Mouse (Mus musculus): ENCODE results near the gene St7. TPM values are rescaled to one million over a fixed set of nuclear protein-coding genes. Genes with fewer than 3 reads are reported as not detected.

St7 gene
- polyA plus RNA-seq, 1 experiment: 14.3 TPM

GRCm38 (mm10) chr6:17876670-17877179, 184.0 kb downstream of the St7 start:
- H3K4me3 ChIP-seq (ENCODE audit: insufficient read depth, low read depth, low read length): no peak overlapping the region
- no peaks in the 10 kb centered on the region for H3K4me1 ChIP-seq (ENCODE audit: control insufficient read depth, insufficient read depth, low read length)
- no peak overlapping the region for H3K27ac ChIP-seq (ENCODE audit: insufficient read depth, low read depth, low read length)
- DNase-seq: no peak
- H3K27me3 ChIP-seq (replicated peaks; ENCODE audit: control insufficient read depth, insufficient read depth, low read length): no peaks in the 10 kb centered on the region
- WGBS: 78% methylated on average over 7 of the region's 7 CpGs
- H3K36me3 ChIP-seq (ENCODE audit: control insufficient read depth, insufficient read depth, low read length): no peaks in the 10 kb centered on the region
- TF ChIP-seq POLR2A (IDR thresholded peaks at IDR 0.05; ENCODE audit: low read depth, low read length): no peak
- TF ChIP-seq CTCF (conservative IDR thresholded peaks at IDR 0.05; ENCODE audit: insufficient read depth, insufficient read length, low read depth, low read length): no peak

DNA sequence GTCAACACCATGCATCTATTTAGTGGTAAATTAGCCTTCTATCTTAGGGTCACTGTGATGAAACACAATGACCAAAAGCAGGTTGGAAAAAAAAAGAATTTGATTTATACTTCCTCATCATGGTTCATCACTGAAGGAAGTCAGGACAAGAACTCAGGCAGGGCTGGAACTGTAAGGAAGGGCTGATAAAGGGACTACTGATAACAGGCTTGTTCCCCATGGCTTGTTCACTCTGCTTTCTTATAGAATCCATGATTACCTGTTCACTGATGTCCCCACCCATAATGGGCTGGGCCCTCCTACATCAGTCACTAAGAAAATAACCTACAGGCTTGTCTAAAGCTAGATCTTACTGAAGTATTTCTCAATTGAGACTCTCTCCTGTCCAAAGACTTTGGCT, 190.2 kb downstream of the St7 start:
- H3K4me3 ChIP-seq (ENCODE audit: insufficient read depth, low read depth, low read length): no peak overlapping the region
- TF ChIP-seq CTCF (conservative IDR thresholded peaks at IDR 0.05; ENCODE audit: insufficient read depth, insufficient read length, low read depth, low read length) (no peak), POLR2A (IDR thresholded peaks at IDR 0.05; ENCODE audit: low read depth, low read length) (no peak)
- H3K27me3 ChIP-seq (replicated peaks; ENCODE audit: control insufficient read depth, insufficient read depth, low read length): no peaks in the 10 kb centered on the region
- no peak for DNase-seq
- peaks cover 2% of the 10 kb centered on the region; the same call in 1 of the 2 replicates for H3K36me3 ChIP-seq (ENCODE audit: control insufficient read depth, insufficient read depth, low read length)
- no peaks in the 10 kb centered on the region for H3K4me1 ChIP-seq (ENCODE audit: control insufficient read depth, insufficient read depth, low read length)
- no peak overlapping the region for H3K27ac ChIP-seq (ENCODE audit: insufficient read depth, low read depth, low read length)

- whole genome bisulfite sequencing: 94% methylated on average over 6 of the region's 6 CpGs
- TF ChIP-seq POLR2A (IDR thresholded peaks at IDR 0.05; ENCODE audit: low read depth, low read length) (no peak), CTCF (conservative IDR thresholded peaks at IDR 0.05; ENCODE audit: insufficient read depth, insufficient read length, low read depth, low read length) (no peak)
- Histone ChIP-seq H3K36me3 (ENCODE audit: control insufficient read depth, insufficient read depth, low read length) (peaks cover 2% of the 10 kb centered on the region; the same call in 1 of the 2 replicates), H3K4me1 (ENCODE audit: control insufficient read depth, insufficient read depth, low read length) (no peaks in the 10 kb centered on the region), H3K27me3 (replicated peaks; ENCODE audit: control insufficient read depth, insufficient read depth, low read length) (no peaks in the 10 kb centered on the region), H3K27ac (ENCODE audit: insufficient read depth, low read depth, low read length) (no peak overlapping the region), H3K4me3 (ENCODE audit: insufficient read depth, low read depth, low read length) (no peak overlapping the region)
- no peak for DNase-seq
These were observed 195.0 kb downstream of the St7 start for GRCm38 (mm10) chr6:17887765-17888164.

GRCm38 (mm10) chr6:17895562-17895961, 202.8 kb downstream of the St7 start:
- no peak for TF ChIP-seq CTCF (conservative IDR thresholded peaks at IDR 0.05; ENCODE audit: insufficient read depth, insufficient read length, low read depth, low read length)
- no peak for TF ChIP-seq POLR2A (IDR thresholded peaks at IDR 0.05; ENCODE audit: low read depth, low read length)
- no peak for DNase-seq
- Histone ChIP-seq H3K36me3 (ENCODE audit: control insufficient read depth, insufficient read depth, low read length) (no peaks in the 10 kb centered on the region), H3K27me3 (replicated peaks; ENCODE audit: control insufficient read depth, insufficient read depth, low read length) (no peaks in the 10 kb centered on the region), H3K27ac (ENCODE audit: insufficient read depth, low read depth, low read length) (no peak overlapping the region), H3K4me3 (ENCODE audit: insufficient read depth, low read depth, low read length) (no peak overlapping the region), H3K4me1 (ENCODE audit: control insufficient read depth, insufficient read depth, low read length) (no peaks in the 10 kb centered on the region)
- 94% methylated on average over 3 of the region's 3 CpGs for WGBS

DNA sequence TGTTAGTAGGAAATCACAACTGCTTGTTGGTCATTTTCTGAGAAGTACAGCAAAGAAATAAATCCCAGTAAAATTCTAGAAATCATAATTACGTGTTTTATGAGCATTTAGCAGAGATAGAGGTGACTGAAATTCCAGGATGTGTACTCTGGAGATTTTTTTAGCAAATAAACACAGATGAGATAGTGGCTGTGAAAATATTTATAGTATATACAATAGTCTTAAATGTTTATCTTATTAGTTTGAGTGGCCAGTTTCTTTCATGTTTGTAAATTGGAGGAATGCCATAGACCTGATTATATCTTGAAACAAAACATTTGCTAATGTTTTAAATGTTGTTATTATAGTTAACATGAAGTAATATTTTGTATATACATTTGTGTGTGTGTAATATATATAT, 205.8 kb downstream of the St7 start:
- no peak for TF ChIP-seq CTCF (conservative IDR thresholded peaks at IDR 0.05; ENCODE audit: insufficient read depth, insufficient read length, low read depth, low read length)
- no peak for TF ChIP-seq POLR2A (IDR thresholded peaks at IDR 0.05; ENCODE audit: low read depth, low read length)
- WGBS: 82% methylated on average over 1 of the region's 1 CpGs
- Histone ChIP-seq H3K36me3 (ENCODE audit: control insufficient read depth, insufficient read depth, low read length) (no peaks in the 10 kb centered on the region), H3K27ac (ENCODE audit: insufficient read depth, low read depth, low read length) (no peak overlapping the region), H3K4me1 (ENCODE audit: control insufficient read depth, insufficient read depth, low read length) (no peaks in the 10 kb centered on the region), H3K27me3 (replicated peaks; ENCODE audit: control insufficient read depth, insufficient read depth, low read length) (no peaks in the 10 kb centered on the region), H3K4me3 (ENCODE audit: insufficient read depth, low read depth, low read length) (no peak overlapping the region)
- no peak for DNase-seq

DNA sequence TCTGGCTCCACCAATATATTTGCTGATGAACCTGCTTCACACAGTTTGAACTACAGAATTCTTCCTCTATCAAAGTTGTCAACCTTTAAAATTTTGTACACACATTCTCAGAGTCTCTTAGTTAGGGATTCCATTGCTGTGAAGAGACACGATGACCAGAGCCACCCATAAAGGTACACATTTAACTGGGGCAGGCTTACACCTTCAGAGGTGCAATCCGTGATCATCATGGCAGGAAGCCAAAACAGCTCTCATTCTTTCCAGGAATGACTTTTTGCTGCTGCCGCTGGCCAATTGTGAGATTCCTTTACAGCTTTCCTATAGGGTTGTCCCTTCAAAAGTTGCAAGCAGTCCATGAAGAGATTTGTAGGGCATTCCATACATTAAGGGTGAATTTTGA, 210.6 kb downstream of the St7 start:
- H3K4me3 ChIP-seq (ENCODE audit: insufficient read depth, low read depth, low read length): no peak overlapping the region
- TF ChIP-seq CTCF (conservative IDR thresholded peaks at IDR 0.05; ENCODE audit: insufficient read depth, insufficient read length, low read depth, low read length): no peak
- TF ChIP-seq POLR2A (IDR thresholded peaks at IDR 0.05; ENCODE audit: low read depth, low read length): no peak
- no peak for DNase-seq
- H3K27ac ChIP-seq (ENCODE audit: insufficient read depth, low read depth, low read length): no peak overlapping the region
- H3K27me3 ChIP-seq (replicated peaks; ENCODE audit: control insufficient read depth, insufficient read depth, low read length): no peaks in the 10 kb centered on the region
- no peaks in the 10 kb centered on the region for H3K36me3 ChIP-seq (ENCODE audit: control insufficient read depth, insufficient read depth, low read length)
- 69% methylated on average over 3 of the region's 3 CpGs for WGBS
- no peaks in the 10 kb centered on the region for H3K4me1 ChIP-seq (ENCODE audit: control insufficient read depth, insufficient read depth, low read length)

DNA sequence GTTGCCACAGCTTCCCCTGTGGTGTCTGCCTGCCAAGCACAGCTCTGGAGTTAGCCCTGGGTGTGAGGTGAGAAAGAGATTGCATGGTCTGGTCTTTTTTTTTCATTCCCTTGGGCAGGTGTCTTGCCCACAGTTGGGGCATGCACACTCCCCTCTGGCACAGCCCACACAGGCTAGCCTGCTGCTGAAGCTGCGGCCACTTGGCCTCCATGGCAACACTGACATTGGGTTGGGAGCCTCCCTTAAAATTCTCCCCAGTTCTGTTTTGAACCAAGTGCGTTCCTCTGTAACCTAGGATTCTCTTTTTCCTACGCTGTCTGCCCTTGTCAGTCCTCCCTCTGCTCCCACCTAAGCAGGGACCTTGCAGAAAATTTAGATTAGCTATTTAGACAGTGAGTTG, 213.0 kb downstream of the St7 start:
- Histone ChIP-seq H3K4me3 (ENCODE audit: insufficient read depth, low read depth, low read length) (no peak overlapping the region), H3K4me1 (ENCODE audit: control insufficient read depth, insufficient read depth, low read length) (no peaks in the 10 kb centered on the region), H3K27ac (ENCODE audit: insufficient read depth, low read depth, low read length) (no peak overlapping the region), H3K27me3 (replicated peaks; ENCODE audit: control insufficient read depth, insufficient read depth, low read length) (no peaks in the 10 kb centered on the region), H3K36me3 (ENCODE audit: control insufficient read depth, insufficient read depth, low read length) (no peaks in the 10 kb centered on the region)
- no peak for TF ChIP-seq POLR2A (IDR thresholded peaks at IDR 0.05; ENCODE audit: low read depth, low read length)
- no peak for TF ChIP-seq CTCF (conservative IDR thresholded peaks at IDR 0.05; ENCODE audit: insufficient read depth, insufficient read length, low read depth, low read length)
- DNase-seq: no peak
- WGBS: 74% methylated on average over 3 of the region's 3 CpGs

All from kidney, adult 2 months (tissue).